Mouse (Mus musculus) lung, embryonic 16.5 days (tissue): Measurements from ENCODE around the gene Tha1. TPM values are rescaled to one million over a fixed set of nuclear protein-coding genes. Genes with fewer than 3 reads are reported as not detected.
A peak's percentile ranks its signal among the peaks of the same experiment; 100 is the strongest.

Source experiments
- ATAC-seq: fragments of 200-750 bp; cut with Nextera tagmentation; 2 replicates; pipeline ENCODE4 v1.8.0; 2017; ENCODE audit warnings: low read depth, mild to moderate bottlenecking, moderate library complexity
- H3K27ac ChIP-seq: fragments of 300-500 bp; sonication (generic); 2 replicates; pipeline ENCODE4 v1.5.1; 2014; ENCODE audit warnings: mild to moderate bottlenecking, control low read depth, low read length
- H3K27me3 ChIP-seq: fragments of 300-500 bp; sonication (generic); 2 replicates; pipeline ENCODE4 v1.6.1; 2014; ENCODE audit warnings: low read depth, low read length, mixed read lengths; ENCODE audit not compliant: control insufficient read depth, insufficient read depth
- H3K36me3 ChIP-seq: fragments of 300-500 bp; sonication (generic); 2 replicates; pipeline ENCODE4 v1.6.1; 2014; ENCODE audit warnings: low read length; ENCODE audit not compliant: control insufficient read depth, insufficient read depth
- H3K4me1 ChIP-seq: fragments of 300-500 bp; sonication (generic); replicated peaks from 2 replicates; pipeline ENCODE4 v1.6.1; 2014; ENCODE audit warnings: low read length, mixed read lengths; ENCODE audit not compliant: control insufficient read depth, insufficient read depth
- H3K4me2 ChIP-seq: fragments of 300-500 bp; sonication (generic); 2 replicates; pipeline ENCODE4 v1.6.1; 2014; ENCODE audit warnings: low read depth, low read length, control low read depth
- H3K4me3 ChIP-seq: fragments of 300-500 bp; sonication (generic); 2 replicates; pipeline ENCODE4 v1.5.1; 2014; ENCODE audit warnings: mild to moderate bottlenecking, low read length, control low read depth
- H3K9ac ChIP-seq: fragments of 300-500 bp; sonication (generic); 2 replicates; pipeline ENCODE4 v1.6.1; 2014; ENCODE audit warnings: low read length, control low read depth
- H3K9me3 ChIP-seq: fragments of 300-500 bp; sonication (generic); 2 replicates; pipeline ENCODE4 v1.6.1; 2016; ENCODE audit warnings: low read length; ENCODE audit not compliant: control insufficient read depth
- WGBS: fragments of 180-500 bp; shearing (Covaris S2); extraction: QIAGEN DNeasy Blood & Tissue Kit; methylation state at CpG from one replicate; pipeline ENCODE4 v1.1.7; 2014; 5-methylcytosine and 5-hydroxymethylcytosine counted together
- polyA plus RNA-seq: library from polyadenylated mRNA; unstranded; fragments of >200 nt; fragmentation: Nextera tagmentation; extraction: Ambion mirVana; gene quantifications from 2 replicates; pipeline ENCODE4 v1.2.1, GENCODE M21; 2015

The Tha1 gene
- polyA plus RNA-seq, 1 experiment from 2014 or later, result 4.6 TPM

- peak within 1 kb of the TSS; percentile 92 for H3K27ac ChIP-seq
- no peaks in the 10 kb centered on the region for H3K9me3 ChIP-seq
- H3K9ac ChIP-seq, result peak within 1 kb of the TSS; percentile 84
- ATAC-seq, result peak; percentile 70
- peaks cover 13% of the 10 kb centered on the region; the same call in 1 of the 2 replicates for H3K36me3 ChIP-seq
- H3K4me1 ChIP-seq, result peaks cover 71% of the 10 kb centered on the region
- H3K4me3 ChIP-seq, result peak within 1 kb of the TSS; percentile 71
- under 1% methylated on average over 34 of the region's 34 CpGs for WGBS
- no peaks in the 10 kb centered on the region for H3K27me3 ChIP-seq
- H3K4me2 ChIP-seq, result peak within 1 kb of the TSS; percentile 85
Observed at GRCm38 (mm10) chr11:117825333-117826101, 47.8 kb downstream of the Tha1 start, which contains the start of the genes Afmid and Tk1. TSS of gene Afmid (plus strand) at chr11:117825924. TSS of gene Tk1 (minus strand) at chr11:117826092.

GRCm38 (mm10) chr11:117824060-117824969 is 49.0 kb downstream of the Tha1 start:
- H3K27me3 ChIP-seq, result no peaks in the 10 kb centered on the region
- peak overlapping the region; percentile 85 for H3K4me2 ChIP-seq
- peak; percentile 55 for ATAC-seq
- peak overlapping the region; percentile 71 for H3K4me3 ChIP-seq
- H3K27ac ChIP-seq, result peak overlapping the region; percentile 92
- WGBS, result 8% methylated on average over 23 of the region's 23 CpGs
- peak overlapping the region; percentile 84 for H3K9ac ChIP-seq
- H3K9me3 ChIP-seq, result no peaks in the 10 kb centered on the region
- peaks cover 18% of the 10 kb centered on the region for H3K36me3 ChIP-seq
- peaks cover 59% of the 10 kb centered on the region for H3K4me1 ChIP-seq

GRCm38 (mm10) chr11:117823411-117823810 is 49.9 kb downstream of the Tha1 start:
- no peak for ATAC-seq
- no peaks in the 10 kb centered on the region for H3K9me3 ChIP-seq
- peaks cover 50% of the 10 kb centered on the region for H3K4me1 ChIP-seq
- H3K27me3 ChIP-seq, result no peaks in the 10 kb centered on the region
- WGBS, result 84% methylated on average over 6 of the region's 6 CpGs
- H3K36me3 ChIP-seq, result peaks cover 22% of the 10 kb centered on the region
- no peak overlapping the region for H3K4me3 ChIP-seq
- no peak overlapping the region for H3K4me2 ChIP-seq
- H3K27ac ChIP-seq, result peak overlapping the region; percentile 0; the same call in 1 of the 2 replicates
- no peak overlapping the region for H3K9ac ChIP-seq

- Histone ChIP-seq H3K4me3 (no peak overlapping the region), H3K9me3 (no peaks in the 10 kb centered on the region), H3K4me1 (peaks cover 44% of the 10 kb centered on the region), H3K27ac (peak overlapping the region; percentile 67), H3K4me2 (no peak overlapping the region), H3K9ac (peak overlapping the region; percentile 42; the same call in 1 of the 2 replicates), H3K36me3 (peaks cover 28% of the 10 kb centered on the region), H3K27me3 (no peaks in the 10 kb centered on the region)
- 41% methylated on average over 7 of the region's 7 CpGs for WGBS
- peak; percentile 6; the same call in 1 of the 2 replicates for ATAC-seq
Observed at GRCm38 (mm10) chr11:117822728-117823241, 50.5 kb downstream of the Tha1 start.

- no peaks in the 10 kb centered on the region for H3K27me3 ChIP-seq
- H3K27ac ChIP-seq, result 0 out of 2 replicates have a peak overlapping the region, but pooled peaks have one; percentile 4
- no peak for ATAC-seq
- H3K9ac ChIP-seq, result no peak overlapping the region
- H3K4me2 ChIP-seq, result no peak overlapping the region
- 86% methylated on average over 9 of the region's 9 CpGs for WGBS
- no peaks in the 10 kb centered on the region for H3K9me3 ChIP-seq
- no peak overlapping the region for H3K4me3 ChIP-seq
- H3K36me3 ChIP-seq, result peaks cover 31% of the 10 kb centered on the region
- H3K4me1 ChIP-seq, result peaks cover 35% of the 10 kb centered on the region
Observed at GRCm38 (mm10) chr11:117821868-117822267, 51.4 kb downstream of the Tha1 start.

- 90% methylated on average over 7 of the region's 7 CpGs for WGBS
- no peak for ATAC-seq
- no peaks in the 10 kb centered on the region for H3K9me3 ChIP-seq
- H3K27me3 ChIP-seq, result no peaks in the 10 kb centered on the region
- H3K27ac ChIP-seq, result no peak overlapping the region
- H3K9ac ChIP-seq, result no peak overlapping the region; the same call in 1 of the 2 replicates
- H3K4me2 ChIP-seq, result no peak overlapping the region
- no peak overlapping the region for H3K4me3 ChIP-seq
- H3K36me3 ChIP-seq, result peaks cover 37% of the 10 kb centered on the region
- peaks cover 24% of the 10 kb centered on the region for H3K4me1 ChIP-seq
Observed at GRCm38 (mm10) chr11:117820173-117820572, 53.1 kb downstream of the Tha1 start.

GRCm38 (mm10) chr11:117819095-117819494 is 54.2 kb downstream of the Tha1 start:
- Histone ChIP-seq H3K36me3 (peaks cover 46% of the 10 kb centered on the region), H3K27ac (no peak overlapping the region), H3K4me1 (peaks cover 15% of the 10 kb centered on the region), H3K27me3 (no peaks in the 10 kb centered on the region), H3K4me3 (no peak overlapping the region), H3K9ac (no peak overlapping the region), H3K4me2 (no peak overlapping the region), H3K9me3 (no peaks in the 10 kb centered on the region)
- ATAC-seq, result no peak
- WGBS, result 81% methylated on average over 8 of the region's 8 CpGs
